Mouse (Mus musculus): ENCODE measurements around the gene Slc35e1.

- TF ChIP-seq CTCF (IDR thresholded peaks at IDR 0.05; ENCODE audit: extremely low read depth, insufficient read length, insufficient replicate concordance, low read depth, low read length) (no peak), POLR2A (IDR thresholded peaks at IDR 0.05; ENCODE audit: low read depth, low read length) (no peak)
Measured at GRCm38 (mm10) chr8:72534888-72535287, 42.5 kb upstream of the Slc35e1 start.

All from small intestine, adult 2 months (tissue).